In the genomic region with DNA sequence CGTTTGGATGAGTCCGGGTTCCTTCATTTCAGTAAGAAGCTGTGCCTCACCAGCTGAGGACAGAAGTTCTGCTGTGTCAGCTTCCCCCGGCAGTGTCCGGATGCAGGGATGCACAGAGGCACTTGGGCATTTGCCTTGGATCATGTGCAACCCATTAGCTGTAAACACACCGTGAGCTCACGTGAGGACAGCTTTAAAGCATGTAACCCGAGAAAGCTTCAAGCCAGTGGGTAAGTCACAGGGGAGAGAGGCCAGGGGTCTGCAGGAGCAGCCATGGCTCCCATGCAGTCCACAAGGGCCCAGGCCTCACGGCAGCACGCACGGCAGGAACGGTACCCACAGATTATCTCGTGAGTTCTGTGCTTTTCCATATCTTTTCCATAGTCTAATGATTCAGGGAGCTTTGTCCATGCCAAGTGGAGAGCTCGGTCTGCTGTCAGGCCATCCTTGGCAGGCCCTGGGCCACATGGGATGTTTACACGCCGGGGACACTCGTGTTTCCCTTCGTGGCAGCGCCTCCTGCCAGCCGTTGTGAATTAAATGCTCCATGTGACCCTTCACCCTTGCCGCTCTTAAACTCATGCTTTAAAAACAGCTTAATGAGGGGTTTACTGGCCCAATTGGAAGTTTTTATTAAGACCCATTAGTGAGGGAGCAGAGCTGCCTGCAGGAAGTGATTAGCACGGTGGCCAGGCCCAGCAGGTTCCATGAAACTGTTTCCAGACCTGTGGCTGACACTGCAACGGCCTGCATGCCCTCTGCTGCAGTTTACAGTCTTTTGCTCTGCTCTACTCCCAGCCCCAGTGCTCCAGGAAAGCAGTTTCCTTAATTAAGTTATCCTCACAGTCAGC, we compare ENCODE assay signal across 13 mouse cellular contexts. TPM values are rescaled to one million over a fixed set of nuclear protein-coding genes. Genes with fewer than 3 reads are reported as not detected.
DNase-seq lines count a peak whose midpoint lies in the region; ATAC-seq lines count a peak whose summit lies in the region.
"Had no signal": no experiment of that assay in that cellular context is flagged by ENCODE, and none has a peak within 500 bp of the region (broad histone marks: within the 10 kb centered on the region; RNA-seq: fewer than 3 reads in every experiment).

No protein-coding gene starts in this region.

- WGBS in neural tube, embryonic 11.5 days, result 36% methylated on average over 22 of the region's 22 CpGs

- peak; percentile 24 to 27 for DNase-seq in cerebellum, adult 18-20 months
- DNase-seq in cerebellum, adult 11 months, result no peak
- peak; percentile 12 for DNase-seq in kidney, adult 9 months
- DNase-seq in kidney, adult 8-10 months, result no peak
- DNase-seq in neural tube, embryonic 11.5 days (ENCODE audit: low spot score), result no peak
- no peak for DNase-seq in right cerebral cortex, postnatal 10 days (ENCODE audit: low spot score in 2 of 2)
- DNase-seq in left cerebral cortex, adult 11 months (ENCODE audit: low spot score), result no peak
- DNase-seq: adrenal gland, adult 8-10 months; cerebellum, adult 9-11 months; liver, embryonic 13.5 days had no signal

- no peaks in the 10 kb centered on the region for H3K9me3 ChIP-seq in neural tube, embryonic 11.5 days (ENCODE audit: control insufficient read depth, low read length)
- H3K9me3 ChIP-seq: liver, embryonic 13.5 days had no signal

- H3K4me1 ChIP-seq in neural tube, embryonic 11.5 days (ENCODE audit: control insufficient read depth, insufficient read depth, low read length), result peaks cover 6% of the 10 kb centered on the region; the same call in 1 of the 2 replicates
- H3K4me1 ChIP-seq: liver, embryonic 13.5 days had no signal

- no peak overlapping the region for H3K4me3 ChIP-seq in neural tube, embryonic 11.5 days (ENCODE audit: low read depth, low read length)
- H3K4me3 ChIP-seq: liver, embryonic 13.5 days had no signal

- no peaks in the 10 kb centered on the region for H3K27me3 ChIP-seq in neural tube, embryonic 11.5 days (ENCODE audit: control insufficient read depth, insufficient read depth, low read length)
- H3K27me3 ChIP-seq: liver, embryonic 13.5 days had no signal

- H3K27ac ChIP-seq in neural tube, embryonic 11.5 days (ENCODE audit: low read depth, low read length), result 0 out of 2 replicates have a peak overlapping the region, but pooled peaks have one; percentile 20
- H3K27ac ChIP-seq: liver, embryonic 13.5 days had no signal

- H3K4me2 ChIP-seq in neural tube, embryonic 11.5 days (ENCODE audit: low read depth), result no peak overlapping the region
- H3K4me2 ChIP-seq: liver, embryonic 13.5 days had no signal

- 0 out of 4 replicates have a peak, but pooled peaks have one; percentile 7 to 22 for ATAC-seq in hematopoietic stem cell, adult 5-6 weeks (replicated peaks in 1 of 2; ENCODE audit: insufficient read depth in 1 of 2, low FRiP score in 2 of 2, low TSS enrichment in 1 of 2, low read depth in 1 of 2, poor library complexity in 2 of 2, severe bottlenecking in 2 of 2)
- no peak for ATAC-seq in neural tube, embryonic 11.5 days (ENCODE audit: insufficient read depth, low FRiP score, low TSS enrichment)

- H3K36me3 ChIP-seq in neural tube, embryonic 11.5 days (ENCODE audit: control insufficient read depth, insufficient read depth, low read length), result peaks cover 2% of the 10 kb centered on the region; the same call in 1 of the 2 replicates

- H3K9ac ChIP-seq in neural tube, embryonic 11.5 days (ENCODE audit: low read length), result no peak overlapping the region
- H3K9ac ChIP-seq: liver, embryonic 13.5 days had no signal

RNA-seq across cellular contexts. Expression of gene Lmf1, which starts 14.8 kb away (rescaled TPM):
- 6.7 and 12.1 TPM in 2 replicates for total RNA-seq in hematopoietic stem cell, adult 5-6 weeks (2017)
- 23.6 and 23.9 TPM in 2 replicates for polyA plus RNA-seq in neural tube, embryonic 11.5 days (2014; fragmentation: Nextera tagmentation; extraction: Ambion mirVana)

RNA-seq across cellular contexts. Expression of gene Sox8, which starts 23.1 kb away (rescaled TPM):
- not detected in 2 replicates for total RNA-seq in hematopoietic stem cell, adult 5-6 weeks (2017)
- 6.5 and 9.1 TPM in 2 replicates for polyA plus RNA-seq in neural tube, embryonic 11.5 days (2014; fragmentation: Nextera tagmentation; extraction: Ambion mirVana)
- total RNA-seq: megakaryocyte, adult 5-6 weeks; MEL had no signal

Comparison
In these comparisons a context has a peak if more than half of its experiments do, and no peak if none do; other contexts are left out.
1. DNase-seq: peak in cerebellum, adult 18-20 months (2 of 2) and kidney, adult 9 months (single experiment); none in cerebellum, adult 11 months (single experiment), kidney, adult 8-10 months (0 of 2), neural tube, embryonic 11.5 days (single experiment), right cerebral cortex, postnatal 10 days (0 of 2) and left cerebral cortex, adult 11 months (single experiment).